Mouse (Mus musculus) kidney, adult 2 months (tissue): ENCODE measurements around the gene Col9a3.

Experiments used
- CTCF ChIP-seq: fragments of 200-500 bp; conservative IDR thresholded peaks from 2 replicates; pipeline ENCODE4 v1.5.1; 2011; ENCODE audit warnings: low read depth, mild to moderate bottlenecking, control low read depth, low read length, moderate library complexity, mixed read lengths; ENCODE audit not compliant: insufficient read depth, insufficient read length
- POLR2A ChIP-seq: fragments of 200-500 bp; IDR thresholded peaks from one replicate; pipeline ENCODE4 v1.6.1; 2011; ENCODE audit warnings: low read depth, low read length, control low read depth

DNA sequence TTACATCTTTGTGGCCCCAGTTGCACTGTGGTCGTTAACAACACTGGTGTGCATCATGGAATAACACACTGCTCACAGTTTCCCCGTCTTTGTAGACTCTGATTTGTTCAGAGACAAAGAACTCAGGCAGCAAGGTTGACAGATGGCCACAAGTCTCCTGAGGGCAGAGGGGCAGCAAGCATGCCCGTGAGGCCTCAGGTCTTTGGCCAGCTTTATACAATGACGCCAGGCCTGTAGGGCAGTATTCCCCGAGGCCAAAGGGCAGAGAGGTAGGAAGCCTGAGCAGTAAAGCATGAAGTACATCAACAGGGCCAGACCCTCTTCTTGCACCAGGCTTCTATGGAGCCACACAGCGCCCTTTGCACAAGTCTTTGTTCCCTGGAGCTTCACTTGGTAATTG lies 57.6 kb downstream of the Col9a3 start:
- no peak for TF ChIP-seq POLR2A
- TF ChIP-seq CTCF: no peak
